Mouse (Mus musculus): ENCODE measurements around the gene Nup62cl. TPM values are rescaled to one million over a fixed set of nuclear protein-coding genes. Genes with fewer than 3 reads are reported as not detected.

The Nup62cl gene
- under 1 TPM; 0.19 to 0.53 TPM for total RNA-seq (2021)
- long read RNA-seq, experiment 1: 0 reads
- long read RNA-seq, experiment 2, partial matches to known transcripts: 0 of 2 reads
- long read RNA-seq, experiment 2, other reads (novel, unspliced or antisense): 1 of 2 reads

DNA sequence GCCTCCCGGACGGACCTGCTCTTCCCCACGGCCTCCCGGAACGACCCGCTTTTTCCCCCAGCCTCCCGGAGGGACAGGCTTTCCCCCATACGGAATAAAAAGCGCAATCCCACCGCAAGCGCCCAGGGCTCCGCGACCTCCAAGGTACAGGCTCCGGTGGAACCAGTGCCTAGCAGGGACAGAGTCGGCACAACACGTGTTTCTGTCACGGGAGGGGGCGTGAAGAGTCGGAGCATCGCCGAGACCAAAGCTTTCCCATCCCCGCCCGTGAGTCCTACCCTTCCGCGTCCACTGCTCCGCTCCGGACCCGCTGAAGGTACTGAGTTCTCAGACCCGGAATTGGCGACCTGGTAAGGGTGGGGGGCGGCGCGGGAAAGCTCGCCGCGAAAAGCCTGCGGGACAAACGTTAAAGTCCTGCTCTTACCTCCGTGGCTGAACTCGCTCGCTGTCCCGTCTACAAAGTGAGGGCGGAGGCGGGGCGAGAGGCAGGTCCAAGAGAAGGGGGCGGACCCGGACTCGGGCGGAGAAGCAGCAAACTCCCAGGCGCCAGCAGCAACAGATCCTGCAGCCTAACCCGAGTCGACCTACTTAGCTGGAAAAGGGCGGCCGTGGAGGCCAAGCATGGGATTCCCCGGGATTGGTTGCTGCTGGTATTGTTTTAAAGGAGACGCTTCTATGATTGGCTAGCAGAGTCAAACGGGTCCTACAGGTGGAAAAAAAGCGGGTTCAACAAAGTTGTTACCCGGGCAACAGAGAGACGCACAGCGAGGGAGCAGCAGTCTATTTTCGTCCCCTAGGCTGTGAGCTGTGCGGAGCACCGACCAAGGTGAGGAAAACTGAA, at the start of gene Nup62cl, which contains the start of gene Pih1h3b:
TSS of gene Nup62cl (minus strand) at position 578 of the 841 bp plus-strand sequence.
TSS of gene Pih1h3b (plus strand) at position 745 of the 841 bp plus-strand sequence.
- DNase-seq (ENCODE audit: low spot score in 2 of 2): peak in 1 of 2 experiments; percentile 3

DNA sequence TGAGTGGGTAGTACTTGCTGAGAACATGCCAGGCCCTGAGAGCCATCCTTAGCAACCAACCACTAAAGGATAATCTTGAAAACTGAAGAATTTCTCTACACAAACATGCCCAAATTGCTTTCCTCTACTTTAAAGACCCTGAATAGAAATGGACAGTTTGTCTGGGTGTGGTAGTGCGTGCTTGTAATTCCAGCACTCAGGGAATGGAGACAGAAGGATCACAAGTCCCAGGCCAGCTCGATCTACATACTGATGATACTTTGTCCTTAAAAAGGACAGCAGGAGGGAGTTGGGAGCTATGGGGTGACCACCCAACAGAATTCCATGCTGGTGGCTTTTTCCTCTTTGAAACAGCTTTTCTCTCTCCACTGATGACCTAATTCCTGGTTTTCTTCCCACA, 31.6 kb upstream of the Nup62cl start:
- no peak for DNase-seq (ENCODE audit: low spot score in 2 of 2)

DNA sequence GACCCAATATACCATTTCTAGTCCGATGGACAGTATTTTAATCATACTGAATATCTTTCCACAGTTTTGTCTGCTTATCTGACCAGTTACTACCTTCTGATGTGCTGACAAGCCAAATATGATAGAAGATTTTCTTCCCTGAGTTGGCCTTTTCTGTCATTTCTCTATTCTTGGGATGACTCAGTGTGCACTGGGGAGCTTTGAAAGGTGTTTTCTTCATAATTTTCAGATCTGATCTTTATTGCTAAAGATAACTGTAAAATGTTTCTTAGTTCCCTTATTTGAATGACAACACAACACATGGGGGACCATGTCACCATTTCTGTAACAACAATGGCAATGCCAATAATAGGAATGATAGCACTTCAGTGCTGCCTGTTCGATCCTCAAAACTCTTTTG, 20.0 kb upstream of the Nup62cl start:
- no peak for DNase-seq (ENCODE audit: low spot score in 2 of 2)

GRCm38 (mm10) chrX:140060886-140061874, 1.3 kb downstream of the Nup62cl start:
- no peak for DNase-seq (ENCODE audit: low spot score in 2 of 2)

- DNase-seq (ENCODE audit: low spot score in 2 of 2): no peak
Observed at GRCm38 (mm10) chrX:139998691-139999065, 63.8 kb downstream of the Nup62cl start.

GRCm38 (mm10) chrX:139997740-139998690, 64.5 kb downstream of the Nup62cl start, which contains the start of gene Rbm41:
Gene Rbm41, minus strand, starts transcription at chrX:139998595.
- DNase-seq (ENCODE audit: low spot score in 2 of 2): peak; percentile 15 to 67

DNA sequence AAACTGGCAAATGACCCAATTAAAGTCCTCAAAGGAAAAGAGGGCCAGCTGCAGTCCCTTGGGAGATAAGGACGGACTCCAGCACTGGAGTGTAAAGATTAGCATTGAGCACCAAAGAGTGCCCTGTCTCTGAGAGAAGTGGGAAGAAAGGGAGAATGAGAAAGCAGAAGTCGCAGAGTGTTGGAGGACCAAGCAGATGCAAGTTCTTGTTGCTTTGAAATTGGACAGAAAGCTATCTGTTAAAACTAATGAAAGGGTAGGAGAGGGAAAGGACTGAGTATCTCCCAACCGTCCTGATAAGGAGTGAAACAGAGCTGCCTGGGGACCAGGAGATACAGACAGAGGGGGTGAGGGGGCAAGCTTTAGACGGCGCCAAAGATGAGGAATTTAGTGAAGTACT, 80.4 kb downstream of the Nup62cl start:
- DNase-seq (ENCODE audit: low spot score in 2 of 2): no peak

Other genes with a start within 250 kb of the Nup62cl start
- gene Morc4, start 191.0 kb downstream of the Nup62cl start, total RNA-seq (2021): 1 to 10 TPM; 4.5 to 7.3 TPM
- 1 to 10 TPM; 8.9 to 9.8 TPM for gene Rbm41, start 64.1 kb downstream of the Nup62cl start, total RNA-seq (2021)
- gene Pih1h3b, start 167 bp upstream of the Nup62cl start, total RNA-seq (2021): not detected